Mouse (Mus musculus): Measurements from ENCODE around the gene Speg.

Speg gene

DNA sequence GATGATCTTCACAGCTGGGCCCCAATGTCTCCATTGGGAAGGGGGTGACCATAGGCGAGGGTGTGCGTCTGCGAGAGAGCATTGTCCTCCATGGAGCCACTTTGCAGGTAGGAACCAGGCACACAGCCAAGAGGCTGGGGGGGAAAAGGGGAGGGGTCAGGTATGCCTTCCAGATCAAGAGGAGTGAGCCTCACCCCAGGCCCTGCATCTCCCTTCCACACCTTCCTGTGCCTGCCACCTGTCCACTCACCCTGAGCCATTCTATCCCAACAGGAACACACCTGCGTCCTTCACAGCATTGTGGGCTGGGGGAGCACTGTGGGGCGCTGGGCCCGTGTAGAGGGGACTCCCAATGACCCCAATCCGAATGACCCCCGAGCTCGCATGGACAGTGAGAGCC, 67.1 kb downstream of the Speg start:
- DNase-seq (ENCODE audit: low read depth, low spot score) = no peak

DNA sequence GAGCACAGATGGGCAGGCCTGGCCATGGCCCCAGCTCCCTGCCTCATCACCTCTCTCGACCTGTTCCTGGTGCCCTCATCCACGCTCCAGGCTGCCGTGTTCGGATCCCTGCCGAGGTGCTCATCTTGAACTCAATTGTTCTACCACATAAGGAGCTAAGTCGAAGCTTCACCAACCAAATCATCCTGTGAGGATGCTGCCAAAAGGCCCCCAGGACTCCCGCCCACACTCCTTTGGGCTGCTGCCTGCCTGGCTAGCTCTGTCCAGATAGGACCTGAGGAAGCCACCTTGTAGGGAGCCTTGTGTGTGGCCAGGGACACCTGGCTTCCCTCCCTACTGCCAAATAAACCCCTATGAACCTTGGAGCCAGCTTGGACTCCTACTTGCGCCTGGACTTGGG, 67.7 kb downstream of the Speg start:
- no peak for DNase-seq (ENCODE audit: low read depth, low spot score)

GRCm38 (mm10) chr1:75443247-75444024, 68.3 kb downstream of the Speg start:
- DNase-seq (ENCODE audit: low read depth, low spot score) = no peak

- no peak for DNase-seq (ENCODE audit: low read depth, low spot score)
These were observed 69.1 kb downstream of the Speg start for GRCm38 (mm10) chr1:75444208-75444607.

DNA sequence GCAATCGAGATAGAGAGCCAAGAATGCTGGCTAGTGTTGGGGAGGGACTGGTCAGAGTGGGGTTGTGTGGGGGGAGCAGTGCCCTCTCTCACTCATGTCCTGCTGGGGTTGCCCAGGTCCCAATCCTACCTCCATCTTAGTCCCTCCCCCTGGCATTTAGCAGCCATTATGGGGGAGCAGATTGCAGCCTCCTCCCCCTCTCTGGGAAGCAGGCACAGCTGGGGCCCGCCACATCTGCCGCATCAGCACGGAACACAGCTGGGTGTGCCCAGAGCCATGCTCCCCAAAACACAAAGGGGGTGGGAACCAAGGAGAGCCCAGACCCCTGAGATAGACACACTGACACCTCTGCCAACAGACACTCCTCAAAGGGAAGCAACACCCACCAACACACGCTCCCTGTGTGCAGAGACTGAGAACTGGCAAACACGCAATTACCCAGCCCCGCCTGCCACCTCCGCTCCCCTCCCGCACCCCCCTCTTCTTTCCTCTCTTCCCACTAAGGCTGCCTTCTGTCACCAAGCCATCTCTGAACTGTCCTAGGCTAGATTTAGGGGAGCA, 70.1 kb downstream of the Speg start:
- no peak for DNase-seq (ENCODE audit: low read depth, low spot score)

DNA sequence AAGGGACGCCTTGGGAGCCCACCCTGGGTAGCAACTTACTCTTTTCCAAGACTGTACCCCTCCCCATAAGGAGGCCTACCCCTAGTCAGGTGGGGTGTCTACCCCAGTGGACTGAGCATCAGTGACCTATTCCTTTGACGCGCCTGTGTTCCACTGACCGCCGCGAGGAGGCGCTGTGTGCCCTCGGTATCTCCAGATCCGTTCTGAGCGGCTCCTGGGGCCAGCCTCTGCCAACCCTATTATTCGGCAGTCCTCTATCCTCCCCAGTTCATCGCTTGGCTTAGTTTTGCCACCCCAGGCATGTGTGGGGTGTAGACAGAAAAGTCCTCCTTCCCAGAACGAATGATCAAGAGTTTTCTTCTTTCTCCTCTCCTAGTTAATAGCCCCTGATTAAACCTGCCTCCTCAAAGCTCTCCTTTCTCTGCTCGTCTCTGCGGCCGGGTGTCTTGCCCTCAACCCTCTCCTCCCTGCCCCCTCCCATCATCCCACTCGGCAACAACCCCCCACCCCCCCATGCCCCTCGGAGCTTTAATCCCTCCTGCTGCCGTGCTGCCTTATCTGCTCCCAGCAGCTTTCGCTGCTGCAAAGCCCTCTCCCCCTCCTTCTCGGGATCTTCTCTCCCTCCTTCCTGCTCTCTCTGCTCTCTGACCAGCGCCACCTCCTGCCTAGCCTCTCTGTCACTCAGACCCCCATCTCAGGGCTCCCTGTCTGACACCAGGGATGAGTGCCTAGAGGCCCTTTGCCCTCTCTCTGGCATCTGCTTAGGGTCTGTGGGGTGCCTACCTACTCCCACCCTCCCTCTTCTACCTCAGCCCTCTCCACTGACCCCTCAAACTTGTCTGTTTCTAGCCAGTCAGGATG, 70.9 kb downstream of the Speg start:
- peak; percentile 68 for DNase-seq (ENCODE audit: low read depth, low spot score)

GRCm38 (mm10) chr1:75446656-75447055, 71.6 kb downstream of the Speg start:
- no peak for DNase-seq (ENCODE audit: low read depth, low spot score)

DNA sequence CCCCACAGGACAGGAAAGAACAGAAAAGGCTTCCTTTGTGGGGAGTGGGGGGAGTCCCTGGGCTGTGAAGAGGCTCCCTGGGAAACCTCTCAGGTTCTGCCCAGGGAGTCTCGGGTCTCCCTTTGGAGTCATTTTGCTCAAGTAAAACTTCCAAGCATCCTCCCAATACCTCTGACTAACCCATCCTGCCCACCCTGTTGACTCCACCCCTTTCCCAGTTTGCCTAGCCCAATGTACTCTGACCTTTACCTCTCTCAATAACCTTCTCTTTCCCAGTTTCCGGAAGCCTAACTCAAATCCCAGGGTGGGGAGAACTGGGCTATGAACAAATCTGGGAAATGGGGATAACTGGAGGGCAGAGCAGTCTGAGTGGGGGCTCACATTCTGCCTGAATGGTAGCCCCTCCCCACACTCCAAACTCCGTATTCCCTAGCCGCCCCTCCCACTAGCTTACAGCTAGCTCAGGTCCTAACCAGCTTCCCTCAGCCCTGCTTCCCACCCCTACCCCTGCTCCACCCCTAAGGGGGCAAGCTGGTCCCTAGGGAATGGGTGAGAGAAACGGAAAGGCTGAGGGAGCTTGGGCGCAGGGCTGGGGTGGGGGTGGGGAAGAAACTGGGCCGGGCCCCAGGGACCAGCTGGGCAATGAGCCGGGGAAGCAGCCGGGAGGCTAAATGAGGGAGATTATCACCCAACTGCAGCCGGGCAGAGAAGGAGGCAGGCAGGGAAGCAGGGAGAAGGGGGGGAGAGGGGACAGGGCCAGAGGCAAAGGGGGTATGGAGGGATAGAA, 72.4 kb downstream of the Speg start:
- DNase-seq (ENCODE audit: low read depth, low spot score) = no peak

DNA sequence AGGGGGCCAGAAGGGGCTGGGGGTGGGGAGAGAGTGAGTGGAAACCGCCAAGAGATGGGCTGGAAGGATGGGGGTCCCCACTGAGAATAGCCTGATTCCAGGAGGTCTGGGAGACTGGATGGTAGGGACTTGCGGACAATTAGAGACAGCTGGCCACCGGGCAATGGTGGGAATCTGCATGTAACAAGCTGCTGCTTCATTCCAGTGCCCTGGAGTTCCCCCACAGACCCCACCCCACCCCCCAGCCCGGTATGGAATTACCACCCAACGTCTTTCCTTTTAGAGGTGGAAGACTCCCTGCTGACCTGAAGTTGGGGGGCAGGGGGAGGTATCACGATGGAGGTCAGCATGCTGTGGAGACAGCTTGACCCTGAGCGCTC, 72.9 kb downstream of the Speg start:
- no peak for DNase-seq (ENCODE audit: low read depth, low spot score)

- DNase-seq (ENCODE audit: low read depth, low spot score) = no peak
These were observed 73.8 kb downstream of the Speg start for GRCm38 (mm10) chr1:75448937-75449336.

- no peak for DNase-seq (ENCODE audit: low read depth, low spot score)
These were observed 74.5 kb downstream of the Speg start for GRCm38 (mm10) chr1:75449377-75450135.

GRCm38 (mm10) chr1:75450314-75451005, 75.4 kb downstream of the Speg start, which contains the start of gene Asic4:
TSS of gene Asic4 (plus strand) at chr1:75450436.
- DNase-seq (ENCODE audit: low read depth, low spot score) = no peak

- DNase-seq (ENCODE audit: low read depth, low spot score) = no peak
These were observed 76.8 kb downstream of the Speg start for GRCm38 (mm10) chr1:75451900-75452299.

DNA sequence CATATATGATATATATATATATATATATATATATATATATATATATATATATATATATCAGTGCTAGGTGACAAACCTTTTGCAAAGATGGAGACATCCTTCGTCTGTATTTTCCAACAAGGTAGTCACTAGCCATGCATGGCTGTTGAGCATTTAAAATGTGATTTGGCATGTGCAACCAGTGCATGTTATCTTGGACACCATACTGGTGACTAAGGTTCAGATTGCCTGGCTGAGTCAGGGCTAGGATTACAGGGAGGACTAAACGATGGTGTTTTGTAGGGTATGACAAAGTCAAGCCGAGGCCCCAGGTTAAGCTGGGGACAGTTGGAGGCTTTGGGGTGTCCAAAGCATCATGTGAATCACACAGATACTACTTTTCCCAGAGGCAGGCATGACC, 80.3 kb downstream of the Speg start:
- no peak for DNase-seq (ENCODE audit: low read depth, low spot score)

- DNase-seq (ENCODE audit: low read depth, low spot score) = no peak
These were observed 80.9 kb downstream of the Speg start for GRCm38 (mm10) chr1:75455948-75456347.

- no peak for DNase-seq (ENCODE audit: low read depth, low spot score)
These were observed 81.9 kb downstream of the Speg start for GRCm38 (mm10) chr1:75456746-75457564.

DNA sequence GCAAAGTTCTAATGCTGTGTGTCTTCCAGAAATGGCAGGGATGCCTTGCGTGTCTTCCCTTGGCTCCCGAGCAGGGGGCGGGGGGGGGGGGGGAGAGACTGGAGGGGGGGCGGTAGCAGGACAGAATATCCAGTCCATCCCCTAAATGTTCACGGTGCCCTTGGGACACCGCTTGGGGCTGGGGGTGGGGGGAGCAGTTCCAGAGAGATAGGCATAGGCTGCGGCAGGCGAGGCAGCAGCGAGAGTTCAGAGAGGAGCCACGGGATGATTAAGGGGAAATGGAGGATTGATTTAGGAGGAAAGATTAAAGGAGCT, 82.6 kb downstream of the Speg start:
- no peak for DNase-seq (ENCODE audit: low read depth, low spot score)

DNA sequence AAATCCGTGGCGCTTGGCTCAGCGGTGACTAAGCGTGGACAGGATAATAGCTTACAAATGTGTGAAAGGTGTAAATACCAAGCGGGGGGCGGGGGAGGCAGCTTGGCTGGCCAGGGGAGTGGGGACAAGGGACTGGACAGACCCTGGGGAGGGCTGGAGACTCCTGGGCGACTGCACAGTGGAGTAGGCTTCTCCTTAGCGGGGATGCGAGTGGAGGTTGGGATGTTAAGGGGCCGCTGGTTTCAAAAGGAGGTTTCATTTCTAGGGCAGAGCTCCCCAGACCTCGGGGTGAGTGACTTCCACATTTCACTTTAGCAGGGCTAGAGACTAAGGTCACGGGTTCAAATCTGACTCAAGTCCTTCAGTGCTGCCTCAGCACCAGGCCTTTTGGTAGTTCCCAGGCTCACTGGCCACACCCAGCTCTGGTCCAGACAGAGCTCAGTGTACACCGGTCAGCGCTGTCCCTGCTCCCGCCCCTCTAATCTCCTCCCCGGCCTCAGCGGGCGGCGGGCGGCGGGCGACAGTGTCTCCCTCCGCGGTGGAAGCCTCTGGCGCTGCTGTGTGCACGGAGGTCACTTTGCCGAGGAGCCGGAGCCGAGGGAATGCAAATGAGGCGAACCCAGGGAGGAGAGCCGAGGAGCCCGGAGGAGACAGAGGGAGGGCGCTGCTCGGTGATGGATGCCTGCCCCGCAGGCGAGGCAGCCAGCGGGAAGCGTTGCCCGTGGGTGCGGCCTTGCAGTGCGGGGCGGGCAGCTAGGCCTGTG, 83.1 kb downstream of the Speg start:
- DNase-seq (ENCODE audit: low read depth, low spot score) = no peak
